Mouse (Mus musculus) kidney, adult 2 months (tissue): ENCODE measurements around the gene Zcchc17. TPM values are rescaled to one million over a fixed set of nuclear protein-coding genes. Genes with fewer than 3 reads are reported as not detected.
A peak's percentile ranks its signal among the peaks of the same experiment; 100 is the strongest.

ENCODE experiments used
- DNase-seq: peaks from one replicate; pipeline ENCODE4 v3.0.0; 2021
- H3K27ac ChIP-seq: fragments of 200-500 bp; 2 replicates; pipeline ENCODE4 v1.5.1; 2012; ENCODE audit warnings: low read depth, low read length, control low read depth, inconsistent platforms; ENCODE audit not compliant: insufficient read depth
- H3K27me3 ChIP-seq: fragments of 200-500 bp; replicated peaks from 2 replicates; pipeline ENCODE4 v1.6.1; 2012; ENCODE audit warnings: mild to moderate bottlenecking, moderate library complexity, low read length, inconsistent platforms; ENCODE audit not compliant: control insufficient read depth, insufficient read depth
- H3K36me3 ChIP-seq: fragments of 200-500 bp; 2 replicates; pipeline ENCODE4 v1.6.1; 2012; ENCODE audit warnings: mild to moderate bottlenecking, moderate library complexity, low read length, inconsistent platforms; ENCODE audit not compliant: control insufficient read depth, insufficient read depth
- H3K4me1 ChIP-seq: fragments of 200-500 bp; 2 replicates; pipeline ENCODE4 v1.6.1; 2011; ENCODE audit warnings: low read length; ENCODE audit not compliant: control insufficient read depth, insufficient read depth
- H3K4me3 ChIP-seq: fragments of 200-500 bp; 2 replicates; pipeline ENCODE4 v1.5.1; 2011; ENCODE audit warnings: mild to moderate bottlenecking, low read depth, low read length, control low read depth; ENCODE audit not compliant: insufficient read depth
- CTCF ChIP-seq: fragments of 200-500 bp; conservative IDR thresholded peaks from 2 replicates; pipeline ENCODE4 v1.5.1; 2011; ENCODE audit warnings: low read depth, mild to moderate bottlenecking, control low read depth, low read length, moderate library complexity, mixed read lengths; ENCODE audit not compliant: insufficient read depth, insufficient read length
- POLR2A ChIP-seq: fragments of 200-500 bp; IDR thresholded peaks from one replicate; pipeline ENCODE4 v1.6.1; 2011; ENCODE audit warnings: low read depth, low read length, control low read depth
- whole genome bisulfite sequencing: fragments of 180-500 bp; shearing (Covaris S2); methylation state at CpG from one replicate; pipeline ENCODE4 v1.1.7; 2018; 5-methylcytosine and 5-hydroxymethylcytosine counted together
- polyA plus RNA-seq: library from polyadenylated mRNA; depleted of rRNA; stranded (reverse); fragments of >200 nt; gene quantifications from 2 replicates; pipeline ENCODE4 v1.2.3, GENCODE M21; 2012

Zcchc17 gene
- polyA plus RNA-seq, 1 experiment: 22.7 TPM

- DNase-seq: peak; percentile 70
- no peaks in the 10 kb centered on the region for H3K36me3 ChIP-seq
- peak within 1 kb of the TSS; percentile 100 for H3K27ac ChIP-seq
- TF ChIP-seq POLR2A (peak; percentile 58), CTCF (no peak)
- peak within 1 kb of the TSS; percentile 61 for H3K4me3 ChIP-seq
- no peaks in the 10 kb centered on the region for H3K27me3 ChIP-seq
- H3K4me1 ChIP-seq: peaks cover 18% of the 10 kb centered on the region; the same call in 1 of the 2 replicates
- WGBS: 3% methylated on average over 52 of the region's 52 CpGs
These were observed 51.3 kb downstream of the Zcchc17 start, which contains the start of the genes Fabp3 and Gm10570 for GRCm38 (mm10) chr4:130308231-130309081. Fabp3 (plus strand) TSS chr4:130308595. Gm10570 (minus strand) TSS chr4:130308674.

GRCm38 (mm10) chr4:130307851-130308230, 51.9 kb downstream of the Zcchc17 start:
- peak overlapping the region; percentile 61 for H3K4me3 ChIP-seq
- H3K4me1 ChIP-seq: peaks cover 18% of the 10 kb centered on the region; the same call in 1 of the 2 replicates
- TF ChIP-seq POLR2A (peak; percentile 52), CTCF (no peak)
- H3K27ac ChIP-seq: peak overlapping the region; percentile 100
- no peaks in the 10 kb centered on the region for H3K36me3 ChIP-seq
- under 1% methylated on average over 23 of the region's 23 CpGs for WGBS
- DNase-seq: peak; percentile 94
- H3K27me3 ChIP-seq: no peaks in the 10 kb centered on the region

- Histone ChIP-seq H3K4me3 (peak overlapping the region; percentile 23), H3K27me3 (no peaks in the 10 kb centered on the region), H3K27ac (peak overlapping the region; percentile 100), H3K36me3 (no peaks in the 10 kb centered on the region), H3K4me1 (peaks cover 18% of the 10 kb centered on the region; the same call in 1 of the 2 replicates)
- DNase-seq: peak; percentile 85
- TF ChIP-seq POLR2A (no peak), CTCF (no peak)
- WGBS: 37% methylated on average over 10 of the region's 10 CpGs
These were observed 52.7 kb downstream of the Zcchc17 start for GRCm38 (mm10) chr4:130306796-130307630.

GRCm38 (mm10) chr4:130304746-130305145, 55.0 kb downstream of the Zcchc17 start:
- WGBS: 55% methylated on average over 3 of the region's 3 CpGs
- H3K27ac ChIP-seq: no peak overlapping the region
- H3K27me3 ChIP-seq: no peaks in the 10 kb centered on the region
- H3K4me3 ChIP-seq: no peak overlapping the region
- DNase-seq: no peak
- no peak for TF ChIP-seq CTCF
- no peak for TF ChIP-seq POLR2A
- peaks cover 15% of the 10 kb centered on the region; the same call in 1 of the 2 replicates for H3K4me1 ChIP-seq
- no peaks in the 10 kb centered on the region for H3K36me3 ChIP-seq

GRCm38 (mm10) chr4:130302285-130302870, 57.4 kb downstream of the Zcchc17 start:
- no peak for TF ChIP-seq CTCF
- no peak for TF ChIP-seq POLR2A
- Histone ChIP-seq H3K4me1 (peaks cover 12% of the 10 kb centered on the region; the same call in 1 of the 2 replicates), H3K27me3 (no peaks in the 10 kb centered on the region), H3K4me3 (no peak overlapping the region), H3K27ac (no peak overlapping the region), H3K36me3 (no peaks in the 10 kb centered on the region)
- no peak for DNase-seq
- 68% methylated on average over 12 of the region's 12 CpGs for WGBS

- no peak for DNase-seq
- no peaks in the 10 kb centered on the region; the same call in 1 of the 2 replicates for H3K4me1 ChIP-seq
- TF ChIP-seq CTCF: no peak
- TF ChIP-seq POLR2A: no peak
- H3K27ac ChIP-seq: no peak overlapping the region
- no peak overlapping the region for H3K4me3 ChIP-seq
- no peaks in the 10 kb centered on the region for H3K36me3 ChIP-seq
- WGBS: 68% methylated on average over 8 of the region's 8 CpGs
- no peaks in the 10 kb centered on the region for H3K27me3 ChIP-seq
These were observed 60.1 kb downstream of the Zcchc17 start for GRCm38 (mm10) chr4:130299629-130300018.
